Mouse (Mus musculus) liver, embryonic 14 days (tissue): ENCODE measurements around the gene Tekt1. TPM values are rescaled to one million over a fixed set of nuclear protein-coding genes. Genes with fewer than 3 reads are reported as not detected.

ENCODE experiments used
- polyA plus RNA-seq: library from polyadenylated mRNA; depleted of rRNA; stranded (reverse); fragments of >200 nt; gene quantifications from 2 replicates; pipeline ENCODE4 v1.2.3, GENCODE M21; 2012; rRNA removed

Tekt1 gene
- 0.01 and 0.05 TPM in 2 replicates for polyA plus RNA-seq

GRCm38 (mm10) chr11:72362347-72362741 is at the start of gene Tekt1:
Gene Tekt1, minus strand, starts transcription at chr11:72362442.

GRCm38 (mm10) chr11:72411093-72411921 is 49.1 kb upstream of the Tekt1 start, which contains the start of gene Smtnl2:
Gene Smtnl2, minus strand, starts transcription at chr11:72411713.

GRCm38 (mm10) chr11:72314151-72314895 is 47.9 kb downstream of the Tekt1 start, which contains the start of gene Fbxo39:
Gene Fbxo39, plus strand, starts transcription at chr11:72314444.

GRCm38 (mm10) chr11:72301334-72301733 is 60.9 kb downstream of the Tekt1 start, which contains the start of gene Xaf1:
Gene Xaf1, plus strand, starts transcription at chr11:72301629.

Other genes starting within 250 kb of the Tekt1 start
- 0.03 TPM in 2 replicates for gene Pitpnm3, start 226.7 kb downstream of the Tekt1 start, polyA plus RNA-seq
- gene Gm43951, start 155.6 kb downstream of the Tekt1 start, polyA plus RNA-seq, result 0.08 and 0.09 TPM in 2 replicates
- gene 4933427D14Rik, start 155.0 kb downstream of the Tekt1 start, polyA plus RNA-seq, result 2.1 and 2.2 TPM in 2 replicates
- 47.2 and 50.0 TPM in 2 replicates for gene Txndc17, start 154.9 kb downstream of the Tekt1 start, polyA plus RNA-seq
- 8.2 and 8.4 TPM in 2 replicates for gene Med31, start 146.8 kb downstream of the Tekt1 start, polyA plus RNA-seq
- gene Slc13a5, start 95.2 kb downstream of the Tekt1 start, polyA plus RNA-seq, result not detected in 2 replicates
- 2.6 and 3.7 TPM in 2 replicates for gene Xaf1, start 60.8 kb downstream of the Tekt1 start, polyA plus RNA-seq
- gene Fbxo39, start 48.0 kb downstream of the Tekt1 start, polyA plus RNA-seq, result not detected in 2 replicates
- gene Smtnl2, start 49.3 kb upstream of the Tekt1 start, polyA plus RNA-seq, result 1.0 and 1.3 TPM in 2 replicates
- gene Ggt6, start 73.1 kb upstream of the Tekt1 start, polyA plus RNA-seq, result 0.14 and 0.15 TPM in 2 replicates
- 57.0 and 61.2 TPM in 2 replicates for gene Mybbp1a, start 78.9 kb upstream of the Tekt1 start, polyA plus RNA-seq
- gene Spns2, start 127.5 kb upstream of the Tekt1 start, polyA plus RNA-seq, result 7.0 and 10.1 TPM in 2 replicates
- 1.1 and 1.3 TPM in 2 replicates for gene Spns3, start 188.1 kb upstream of the Tekt1 start, polyA plus RNA-seq
- 8.5 and 9.6 TPM in 2 replicates for gene Ube2g1, start 244.8 kb upstream of the Tekt1 start, polyA plus RNA-seq